Mouse (Mus musculus) cerebellum, adult (tissue): ENCODE data around the gene Rcc1l.

ENCODE experiments used
- ATAC-seq: cut with Nextera tagmentation; 2 replicates; pipeline ENCODE4 v1.9.2; 2017; ENCODE audit warnings: mild to moderate bottlenecking, moderate library complexity, mixed read lengths; ENCODE audit not compliant: insufficient number of reproducible peaks, low FRiP score, low TSS enrichment

Gene Rcc1l

DNA sequence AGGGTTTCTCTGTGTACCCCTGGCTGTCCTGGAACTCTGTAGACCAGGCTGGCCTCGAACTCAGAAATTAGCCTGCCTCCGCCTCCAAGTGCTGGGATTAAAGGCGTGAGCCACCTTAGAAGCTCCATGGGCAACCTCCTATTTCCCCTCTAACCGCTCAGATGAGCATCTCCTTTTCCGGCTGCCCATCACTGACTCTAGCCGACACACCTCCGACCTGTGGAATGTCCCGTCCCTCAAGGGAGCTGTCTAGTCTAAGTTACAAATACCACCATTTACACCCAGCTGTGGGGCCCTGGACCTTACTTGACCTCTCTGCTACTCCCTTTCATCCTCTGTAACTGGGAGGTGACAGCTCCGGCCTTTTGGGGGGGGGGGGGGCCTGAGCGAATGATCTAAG, 878 bp downstream of the Rcc1l start:
- no peak for ATAC-seq

DNA sequence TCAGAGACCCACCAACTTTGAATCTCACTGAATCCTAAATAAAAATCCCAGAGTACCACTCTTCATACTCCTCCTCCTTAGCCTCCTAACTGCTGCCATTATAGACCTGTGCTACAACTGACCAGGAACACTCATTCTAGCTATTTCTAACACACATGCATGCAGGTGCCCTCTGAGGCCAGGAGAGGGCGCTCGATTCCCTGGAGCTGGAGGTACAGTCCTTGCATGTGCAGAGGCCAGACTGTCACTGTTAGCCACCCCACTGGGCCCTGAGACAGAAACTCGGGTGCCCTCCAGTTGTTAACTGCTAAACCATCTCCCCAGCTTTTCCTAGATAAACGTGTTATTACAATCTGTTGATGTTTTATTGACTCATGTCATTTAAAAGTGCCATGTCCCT, 3.4 kb downstream of the Rcc1l start:
- ATAC-seq, result no peak

DNA sequence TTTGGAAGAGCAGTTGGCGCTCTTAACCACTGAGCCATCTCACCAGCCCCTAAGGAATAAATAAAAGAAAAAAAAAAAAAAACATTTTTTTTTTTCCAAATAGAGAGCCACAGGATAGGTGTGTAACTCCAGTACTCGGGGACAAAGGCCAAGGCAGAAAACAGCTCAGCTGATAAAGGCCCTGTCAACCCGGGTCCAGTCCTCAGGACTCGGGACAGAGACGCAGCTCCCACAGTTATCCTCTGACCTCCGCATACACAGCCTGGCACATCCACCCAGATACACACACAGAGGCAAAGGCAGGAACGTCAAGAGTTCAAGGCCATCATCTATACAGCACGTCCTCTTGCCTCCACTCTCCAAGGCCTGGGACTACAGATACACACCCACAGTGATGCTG, 6.4 kb downstream of the Rcc1l start:
- ATAC-seq, result no peak

DNA sequence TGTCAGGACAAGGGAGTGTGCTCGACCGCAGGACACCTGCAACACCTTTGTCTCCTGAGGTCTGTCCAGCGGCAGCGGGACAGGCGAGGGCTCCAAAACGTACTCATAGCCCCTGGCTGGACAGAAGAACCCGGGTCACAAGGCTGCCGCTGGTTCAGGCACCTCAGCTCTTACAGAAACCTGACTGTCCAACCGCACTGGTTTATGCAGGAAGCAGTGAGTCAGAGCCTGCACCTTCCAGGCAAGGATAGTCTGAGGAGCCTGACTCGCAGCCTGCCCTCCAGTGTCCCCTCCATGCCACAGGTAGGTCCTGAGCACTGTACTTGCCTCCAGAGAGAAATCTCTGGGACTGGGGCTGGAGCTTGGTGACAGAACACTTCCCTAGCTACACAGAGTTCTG, 7.3 kb downstream of the Rcc1l start:
- no peak for ATAC-seq

DNA sequence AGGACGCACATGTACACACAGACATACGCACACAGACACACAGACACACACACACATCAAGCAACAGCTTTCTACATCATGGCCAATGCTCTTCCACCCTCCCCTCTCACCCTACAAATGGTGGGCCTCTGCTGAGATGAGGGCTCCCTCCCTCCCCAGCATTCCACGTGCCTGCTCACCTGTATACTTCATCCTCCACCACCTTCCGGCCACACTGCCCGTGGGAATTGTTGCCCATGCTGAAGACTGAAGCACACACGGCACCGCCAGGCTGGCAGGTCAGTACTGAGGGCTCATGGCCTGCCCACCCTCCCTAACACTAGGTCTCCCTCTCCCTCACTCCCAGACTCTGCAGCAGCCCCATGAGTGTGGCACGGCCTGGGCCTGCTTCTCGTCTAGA, 8.5 kb downstream of the Rcc1l start:
- no peak for ATAC-seq

DNA sequence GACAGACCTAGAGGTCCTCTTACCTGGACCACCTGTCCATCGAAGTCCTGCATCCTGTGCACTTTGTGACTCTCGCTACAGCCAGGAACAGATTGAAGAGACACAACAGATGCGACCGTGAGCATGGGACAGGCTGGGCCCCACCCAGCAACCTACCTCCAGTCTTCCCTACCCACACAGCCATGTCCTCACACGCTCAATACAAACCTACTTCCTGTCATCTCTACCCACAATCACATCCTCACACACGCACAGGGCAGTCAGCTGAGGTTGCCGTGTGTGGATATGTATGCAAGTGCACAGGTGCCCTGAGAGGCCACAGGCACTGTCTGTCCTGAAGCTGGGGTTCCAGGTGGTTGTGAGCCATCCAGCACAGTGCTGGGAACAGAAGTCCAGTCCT, 9.9 kb downstream of the Rcc1l start:
- ATAC-seq, result no peak

DNA sequence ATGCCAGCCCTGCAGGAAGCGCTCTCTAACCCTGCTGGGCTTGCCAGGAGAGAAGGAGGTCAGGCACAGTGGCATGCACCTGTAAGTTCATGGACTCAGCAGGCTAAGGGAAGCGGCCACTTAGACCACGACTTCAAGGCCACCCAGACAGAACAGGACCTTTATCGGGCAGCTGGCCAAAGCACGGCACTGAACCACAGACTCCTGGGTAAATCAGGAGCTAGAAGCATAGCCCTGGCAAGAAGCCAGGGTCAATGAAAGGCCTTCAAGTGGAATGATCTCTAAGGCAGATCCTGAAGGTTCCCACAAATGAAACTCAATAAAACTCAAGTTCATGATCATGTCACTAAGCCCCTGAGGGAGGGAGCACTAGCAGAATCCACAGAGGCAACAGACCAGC, 11.9 kb downstream of the Rcc1l start:
- ATAC-seq, result no peak

DNA sequence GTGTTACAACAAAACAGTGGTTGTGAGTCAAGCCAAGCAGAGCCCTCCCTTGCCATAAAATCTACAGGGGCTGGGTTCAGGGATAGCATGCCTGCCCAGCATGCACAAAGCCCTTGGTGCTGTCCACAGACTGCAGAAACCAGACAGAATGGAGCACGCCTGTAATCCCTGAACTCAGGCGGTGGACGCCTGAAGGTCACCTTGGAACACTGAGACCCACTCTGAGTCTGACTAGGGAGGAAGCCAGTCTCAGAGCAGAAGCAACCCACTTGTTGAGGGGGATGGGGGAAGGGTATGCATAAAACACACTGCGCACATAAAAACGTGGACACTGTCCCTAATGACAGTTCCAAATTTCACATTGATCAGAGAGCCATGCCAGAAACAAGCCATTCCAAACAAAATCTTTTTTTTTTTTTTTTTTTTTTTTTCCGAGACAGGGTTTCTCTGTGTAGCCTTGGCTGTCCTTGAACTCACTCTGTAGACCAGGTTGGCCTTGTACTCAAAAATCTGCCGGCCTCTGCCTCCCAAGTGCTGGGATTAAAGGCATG, 20.6 kb downstream of the Rcc1l start:
- no peak for ATAC-seq

DNA sequence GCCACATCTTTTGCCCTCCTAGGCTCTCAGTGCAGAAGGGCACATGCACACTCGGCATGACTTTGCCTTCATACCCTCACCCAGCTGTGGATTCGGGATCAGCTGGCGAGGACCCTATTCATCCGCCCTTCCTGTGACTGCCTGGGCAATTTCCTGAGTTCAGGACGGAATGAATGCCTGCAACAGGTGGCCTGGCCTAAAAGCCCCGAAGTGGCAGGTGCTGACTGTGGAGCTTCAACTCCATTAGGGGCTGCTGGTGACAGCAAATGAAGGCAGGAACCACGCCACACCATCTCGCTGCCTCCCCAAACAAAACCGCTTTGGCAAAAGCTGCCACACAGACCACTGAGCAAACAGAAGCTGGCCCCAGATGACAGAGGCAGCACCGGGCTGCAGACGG, 24.7 kb downstream of the Rcc1l start:
- ATAC-seq, result no peak

DNA sequence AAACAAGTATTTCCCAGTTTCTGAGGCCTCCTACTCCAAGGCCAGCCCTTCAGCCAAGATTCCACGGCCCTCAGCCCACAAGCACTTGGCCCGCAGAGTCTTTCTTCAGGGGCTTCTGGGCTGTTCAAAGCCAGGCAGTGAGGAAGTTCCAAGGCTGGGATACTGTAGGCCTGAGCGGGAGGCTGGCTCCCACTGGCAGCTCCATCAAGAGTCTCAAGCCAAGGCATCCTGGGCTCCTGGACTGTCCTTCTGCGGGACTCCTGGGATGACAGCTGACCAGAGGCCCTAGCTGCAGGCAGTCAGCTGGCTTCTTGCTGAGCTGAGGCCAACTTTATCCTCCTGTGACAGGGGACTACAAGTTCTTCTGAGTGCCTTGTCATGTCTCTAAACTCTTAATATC, 28.4 kb downstream of the Rcc1l start:
- ATAC-seq, result no peak

DNA sequence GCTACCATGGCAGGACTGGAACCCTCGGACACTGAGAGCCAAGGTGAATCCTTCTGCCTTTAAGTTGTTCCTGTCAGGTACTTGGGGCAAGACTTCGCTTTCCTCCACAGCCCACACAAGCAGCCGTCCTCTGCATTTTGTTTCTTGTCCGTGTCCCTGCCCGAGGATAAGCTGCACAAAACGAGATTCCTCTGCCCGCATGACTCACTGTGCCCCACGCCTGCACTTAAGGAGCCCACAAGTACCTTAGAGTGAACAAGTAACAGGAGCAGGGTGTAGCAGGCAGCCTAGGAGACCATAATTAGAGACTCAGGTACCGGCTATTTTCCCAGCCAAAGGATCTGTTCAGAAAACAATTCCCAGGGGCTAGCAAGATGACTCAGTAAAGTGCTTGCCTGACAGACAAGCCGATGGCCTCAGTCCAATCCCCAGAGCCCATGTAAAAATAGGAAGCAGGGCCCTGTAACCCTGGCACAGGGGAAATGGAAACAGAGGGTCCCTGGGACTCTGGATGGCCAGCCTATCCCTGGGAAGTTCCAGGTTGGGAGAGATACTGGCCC, 29.3 kb downstream of the Rcc1l start:
- no peak for ATAC-seq

DNA sequence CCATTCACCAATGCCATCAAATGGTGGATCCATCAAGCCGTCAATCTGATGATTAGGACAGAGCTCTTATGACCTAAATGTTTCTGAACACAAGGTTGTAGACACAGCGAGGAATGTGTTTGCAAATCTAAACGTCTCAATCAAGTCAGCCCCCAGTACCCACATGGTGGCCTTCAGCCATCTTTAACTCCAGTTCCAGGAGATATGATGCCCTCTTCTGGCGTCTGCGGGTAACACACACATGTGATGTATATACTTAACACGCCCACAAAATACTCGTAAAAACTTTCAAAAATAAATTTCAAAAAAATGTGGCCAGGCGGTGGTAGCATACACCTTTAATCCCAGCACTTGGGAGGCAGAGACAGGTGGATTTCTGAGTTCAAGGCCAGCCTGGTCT, 31.6 kb downstream of the Rcc1l start:
- no peak for ATAC-seq

DNA sequence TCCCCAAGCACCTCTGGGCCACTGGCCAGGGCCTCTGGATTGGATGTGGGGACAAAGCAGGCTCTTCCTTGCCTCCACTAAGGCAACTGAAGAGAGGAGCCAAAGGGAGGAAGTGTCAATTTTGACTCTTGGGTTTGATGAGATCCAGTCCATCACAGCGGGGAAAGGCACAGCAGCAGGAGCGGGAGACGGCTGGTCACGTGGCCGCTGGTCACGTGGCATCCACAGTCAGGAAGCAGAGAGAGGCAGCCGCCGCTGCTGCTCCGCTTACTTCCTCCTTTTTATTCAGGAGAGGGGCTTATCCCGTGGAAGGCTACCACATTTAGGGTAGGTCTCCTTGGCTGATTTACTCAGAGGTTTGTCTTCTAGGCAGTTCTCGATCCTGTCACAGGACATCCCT, 34.2 kb downstream of the Rcc1l start:
- ATAC-seq, result no peak

DNA sequence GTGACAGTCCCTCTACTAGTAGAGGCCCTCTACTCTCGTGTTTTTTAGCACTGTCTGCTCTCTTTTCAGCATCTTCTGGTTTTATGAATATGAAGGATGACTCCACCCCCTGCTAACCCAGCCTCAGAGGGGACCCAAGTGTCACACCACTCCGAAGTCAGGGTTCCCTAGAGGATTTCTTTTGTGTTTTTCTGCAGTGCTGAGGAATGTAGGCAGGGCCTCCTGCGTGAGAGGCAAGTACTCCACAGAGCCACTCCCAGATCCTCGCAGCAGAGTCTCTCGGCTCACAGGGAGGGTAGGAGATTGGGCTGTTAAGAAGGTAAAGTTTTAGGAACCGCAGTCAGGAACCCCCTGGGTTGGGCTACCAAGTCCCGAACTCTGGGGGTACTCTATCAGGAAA, 35.3 kb downstream of the Rcc1l start:
- no peak for ATAC-seq

DNA sequence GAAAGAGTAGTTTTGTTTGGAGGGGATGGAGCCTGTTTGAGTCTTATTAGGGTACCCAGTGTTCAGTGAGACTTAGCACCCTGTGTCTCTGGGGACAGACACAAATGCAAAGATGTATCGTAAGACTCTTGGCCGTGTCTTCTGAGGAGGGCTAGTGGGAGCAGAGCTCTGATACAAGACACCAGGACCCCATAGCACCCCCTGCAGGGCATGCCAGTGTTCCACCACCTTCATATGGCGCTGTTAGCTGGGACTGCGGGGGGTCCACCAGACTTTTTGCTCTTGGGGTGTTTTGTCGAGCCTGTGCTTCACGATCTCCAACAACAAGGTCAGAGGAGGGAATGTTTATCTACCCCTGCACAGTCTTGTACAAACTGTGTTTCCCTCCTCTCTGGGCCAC, 37.1 kb downstream of the Rcc1l start:
- no peak for ATAC-seq

DNA sequence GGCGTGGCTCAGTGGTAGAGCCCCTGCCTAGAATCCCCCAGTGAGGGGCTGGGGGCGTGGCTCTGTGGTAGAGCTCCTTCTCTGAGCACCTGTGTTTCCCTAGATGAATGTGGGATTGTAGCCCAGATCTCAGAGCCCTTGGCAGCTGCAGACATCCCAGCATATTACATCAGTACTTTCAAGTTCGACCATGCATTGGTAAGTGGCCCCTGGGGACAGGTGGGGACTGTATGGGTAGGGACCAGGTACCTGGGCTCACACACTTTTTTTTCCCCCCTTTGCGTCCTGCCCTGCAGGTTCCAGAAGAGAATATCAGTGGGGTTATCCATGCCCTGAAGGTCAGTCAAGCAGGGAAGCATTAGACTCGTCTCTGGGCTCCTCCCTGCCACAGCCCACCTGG, 38.6 kb downstream of the Rcc1l start:
- no peak for ATAC-seq

DNA sequence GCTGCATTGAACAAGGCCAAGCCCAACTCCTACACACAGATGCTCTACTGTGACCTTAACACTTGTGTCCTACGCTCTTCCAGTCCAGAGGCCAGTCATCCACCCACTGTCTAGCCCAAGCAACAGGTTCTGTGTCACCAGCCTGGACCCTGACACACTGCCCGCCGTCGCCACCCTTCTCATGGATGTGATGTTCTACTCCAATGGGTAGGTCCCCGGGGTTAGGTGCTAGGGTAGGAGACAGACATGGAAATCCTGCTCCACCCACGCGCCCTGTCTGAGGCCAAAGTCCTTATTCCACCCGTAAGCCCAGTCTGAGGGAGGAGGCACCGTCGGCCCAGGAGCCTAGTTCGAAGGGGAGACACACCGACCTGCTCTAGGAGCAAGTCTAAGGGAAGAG, 40.6 kb downstream of the Rcc1l start:
- ATAC-seq, result no peak

DNA sequence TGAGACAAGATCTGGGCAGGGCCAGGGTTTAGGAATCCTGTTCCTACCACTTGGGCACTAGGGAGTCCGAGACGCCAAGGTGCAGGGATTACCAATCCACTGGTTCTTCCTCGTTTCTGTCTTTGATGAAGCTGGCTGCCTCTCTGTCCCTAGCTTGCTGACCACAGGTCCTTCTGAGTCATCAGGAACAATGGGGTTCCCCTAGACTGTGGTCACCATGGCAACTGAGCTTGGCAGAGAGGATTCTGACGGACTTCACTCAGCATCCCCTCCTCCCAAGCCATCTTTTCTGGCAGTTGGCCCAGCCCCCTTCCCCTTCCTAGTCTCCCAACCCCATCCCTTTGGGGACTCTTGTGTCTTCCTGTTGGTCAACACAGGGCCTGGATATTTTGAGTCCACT, 45.0 kb downstream of the Rcc1l start:
- ATAC-seq, result no peak; the same call in 1 of the 2 replicates

DNA sequence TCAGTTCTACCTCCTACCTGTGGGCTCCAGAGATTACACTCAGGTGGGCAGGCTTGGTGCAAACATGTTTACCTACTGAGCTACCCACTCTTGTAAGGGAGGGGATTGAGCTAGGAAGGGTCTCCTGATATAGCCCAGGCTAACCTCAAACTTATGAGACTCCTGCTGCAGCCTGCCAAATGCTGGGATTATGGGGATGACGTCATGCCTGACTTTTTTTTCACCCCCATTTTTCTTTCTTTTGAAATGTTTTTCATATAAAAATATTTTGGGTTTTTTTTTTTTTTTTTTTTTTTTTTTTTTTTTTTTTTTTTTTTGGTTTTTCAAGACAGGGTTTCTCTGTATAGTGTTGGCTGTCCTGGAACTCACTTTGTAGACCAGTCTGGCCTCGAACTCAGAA, 50.3 kb downstream of the Rcc1l start:
- ATAC-seq, result no peak

DNA sequence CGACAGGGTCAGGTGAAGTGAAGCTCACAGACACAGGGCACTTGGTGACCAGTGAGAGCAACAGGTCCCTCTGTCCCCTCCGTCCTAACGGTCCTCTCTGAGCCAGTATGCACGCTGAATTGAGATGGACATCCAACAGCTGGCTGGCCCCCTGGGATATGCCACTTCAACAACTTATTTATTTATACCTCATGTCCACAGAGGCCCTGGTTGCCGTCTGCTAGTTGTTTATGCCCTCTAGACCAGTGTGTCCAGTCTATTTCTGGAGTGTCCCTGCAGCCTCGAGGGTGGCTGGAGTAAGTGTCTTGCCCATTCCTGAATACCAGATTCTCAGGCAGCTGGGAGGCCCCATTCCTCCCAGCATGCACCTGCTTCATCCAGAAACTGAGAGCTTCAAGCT, 52.7 kb downstream of the Rcc1l start:
- no peak for ATAC-seq

DNA sequence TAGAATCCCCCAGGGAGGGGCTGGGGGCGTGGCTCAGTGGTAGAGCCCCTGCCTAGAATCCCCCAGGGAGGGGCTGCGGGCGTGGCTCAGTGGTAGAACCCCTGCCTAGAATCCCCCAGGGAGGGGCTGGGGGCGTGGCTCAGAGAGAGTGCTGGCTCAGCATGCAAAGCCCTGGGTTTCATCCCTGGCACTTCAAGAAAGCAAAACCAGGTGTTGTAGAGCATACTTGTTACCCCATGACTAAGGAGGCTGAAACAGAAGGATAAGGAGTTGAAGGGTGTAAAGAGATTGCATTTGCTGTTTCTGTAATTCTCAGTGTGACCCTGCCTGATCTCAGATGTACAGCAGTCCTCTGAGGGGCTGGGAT, 54.7 kb downstream of the Rcc1l start:
- ATAC-seq, result no peak

DNA sequence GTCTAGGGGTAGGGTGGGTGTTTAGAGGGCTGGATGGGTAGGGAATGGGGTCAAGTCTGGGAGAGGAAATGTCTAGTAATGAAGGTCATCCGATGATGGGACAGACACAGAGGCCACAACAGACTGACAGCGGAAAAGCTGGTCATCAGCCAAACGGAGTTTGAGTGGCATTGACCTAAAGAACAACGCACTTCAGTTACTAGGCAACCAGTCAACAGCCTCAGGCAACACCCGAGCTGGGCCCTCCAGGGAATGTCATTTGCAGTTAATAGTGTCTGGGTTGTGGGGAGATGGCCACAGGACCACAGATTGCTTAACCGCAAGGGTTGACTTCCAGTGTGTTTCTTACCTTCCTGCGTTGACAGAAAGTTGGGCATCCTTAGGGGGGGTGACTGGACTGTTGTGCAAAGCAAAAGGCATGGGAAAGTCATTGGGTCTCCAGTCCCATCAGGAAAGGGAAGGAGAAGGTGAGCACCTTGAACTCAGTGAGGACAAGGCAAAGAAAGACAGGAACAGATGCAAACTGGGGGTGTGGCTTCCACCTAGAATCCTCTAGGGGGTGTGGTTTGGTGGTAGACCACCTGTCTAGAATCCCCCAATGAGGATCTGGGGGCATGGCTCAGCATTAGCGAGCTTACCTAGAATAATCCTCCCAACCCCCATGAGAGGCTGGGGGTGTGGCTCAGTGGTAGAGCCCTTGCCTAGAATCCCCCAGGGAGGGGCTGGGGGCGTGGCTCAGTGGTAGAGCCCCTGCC, 55.3 kb downstream of the Rcc1l start:
- ATAC-seq, result no peak
